Mouse (Mus musculus) heart, postnatal 0 days (tissue): ENCODE measurements around the gene Hmga1. TPM values are rescaled to one million over a fixed set of nuclear protein-coding genes. Genes with fewer than 3 reads are reported as not detected.

Experiments used
- ATAC-seq: fragments of 200-750 bp; cut with Nextera tagmentation; 2 replicates; pipeline ENCODE4 v1.8.0; 2017; ENCODE audit warnings: low read depth, moderate number of reproducible peaks, moderate library complexity; ENCODE audit not compliant: insufficient read depth
- DNase-seq: peaks from one replicate; pipeline ENCODE4 v3.0.0-alpha.2; 2016; ENCODE audit warnings: low spot score
- H3K27ac ChIP-seq: fragments of 300-500 bp; sonication (generic); 2 replicates; pipeline ENCODE4 v1.5.1; 2014; ENCODE audit warnings: low read depth, mild to moderate bottlenecking
- H3K27me3 ChIP-seq: fragments of 300-500 bp; sonication (generic); 2 replicates; pipeline ENCODE4 v1.6.1; 2014; ENCODE audit warnings: low read length, mixed read lengths; ENCODE audit not compliant: control insufficient read depth, insufficient read depth
- H3K36me3 ChIP-seq: fragments of 300-500 bp; sonication (generic); replicated peaks from 2 replicates; pipeline ENCODE4 v1.6.1; 2014; ENCODE audit warnings: low read length, mixed read lengths; ENCODE audit not compliant: control insufficient read depth, insufficient read depth
- H3K4me1 ChIP-seq: fragments of 300-500 bp; sonication (generic); 2 replicates; pipeline ENCODE4 v1.6.1; 2014; ENCODE audit warnings: antibody characterized with exemption; ENCODE audit not compliant: control insufficient read depth, insufficient read depth
- H3K4me2 ChIP-seq: fragments of 300-500 bp; sonication (generic); 2 replicates; pipeline ENCODE4 v1.6.1; 2014; ENCODE audit warnings: low read depth, mild to moderate bottlenecking, low read length, moderate library complexity
- H3K4me3 ChIP-seq: fragments of 300-500 bp; sonication (generic); 2 replicates; pipeline ENCODE4 v1.5.1; 2014; ENCODE audit warnings: low read depth, low read length
- H3K9ac ChIP-seq: fragments of 300-500 bp; sonication (generic); replicated peaks from 2 replicates; pipeline ENCODE4 v1.6.1; 2014; ENCODE audit warnings: low read depth, low read length, mixed read lengths
- H3K9me3 ChIP-seq: fragments of 300-500 bp; sonication (generic); replicated peaks from 2 replicates; pipeline ENCODE4 v1.6.1; 2016; ENCODE audit warnings: low read length; ENCODE audit not compliant: control insufficient read depth
- CTCF ChIP-seq: IDR thresholded peaks from 2 replicates; pipeline ENCODE4 v1.5.1; 2016; ENCODE audit warnings: antibody characterized with exemption, control low read depth, low read depth
- EP300 ChIP-seq: IDR thresholded peaks from 2 replicates; pipeline ENCODE4 v1.6.1; 2016; ENCODE audit warnings: antibody characterized with exemption, low read depth
- WGBS: fragments of 180-500 bp; shearing (Covaris S2); extraction: QIAGEN DNeasy Blood & Tissue Kit; methylation state at CpG from one replicate; pipeline ENCODE4 v1.1.7; 2014; 5-methylcytosine and 5-hydroxymethylcytosine counted together
- polyA plus RNA-seq: library from polyadenylated mRNA; unstranded; fragments of >200 nt; fragmentation: Nextera tagmentation; extraction: Ambion mirVana; gene quantifications from 2 replicates; pipeline ENCODE4 v1.2.1, GENCODE M21; 2015
- total RNA-seq: library from RNA; depleted of rRNA; stranded (reverse); fragments of >200 nt; gene quantifications from 2 replicates; pipeline ENCODE4 v1.2.3, GENCODE M21; 2014; ENCODE audit warnings: low replicate concordance

Gene Hmga1
- total and polyA plus RNA-seq, 2 experiments from 2014 or later, result 59.7 to 108 TPM

GRCm38 (mm10) chr17:27509056-27509455, 47.2 kb upstream of the Hmga1 start:
- peaks cover 4% of the 10 kb centered on the region; the same call in 1 of the 2 replicates for H3K4me1 ChIP-seq
- no peaks in the 10 kb centered on the region for H3K36me3 ChIP-seq
- DNase-seq (no peak), ATAC-seq (no peak)
- no peak overlapping the region for H3K9ac ChIP-seq
- H3K9me3 ChIP-seq, result no peaks in the 10 kb centered on the region
- no peak overlapping the region for H3K27ac ChIP-seq
- no peak overlapping the region for H3K4me3 ChIP-seq
- H3K4me2 ChIP-seq, result no peak overlapping the region
- peaks cover 96% of the 10 kb centered on the region for H3K27me3 ChIP-seq
- TF ChIP-seq EP300 (no peak), CTCF (no peak)
- 61% methylated on average over 5 of the region's 5 CpGs for WGBS

- no peak for ATAC-seq
Measured at GRCm38 (mm10) chr17:27510258-27511124, 45.8 kb upstream of the Hmga1 start.

GRCm38 (mm10) chr17:27511125-27511735, 45.1 kb upstream of the Hmga1 start:
- DNase-seq (no peak), ATAC-seq (no peak)
- no peak overlapping the region for H3K4me3 ChIP-seq
- H3K9ac ChIP-seq, result no peak overlapping the region
- H3K27me3 ChIP-seq, result peaks cover 95% of the 10 kb centered on the region
- 89% methylated on average over 7 of the region's 7 CpGs for WGBS
- H3K27ac ChIP-seq, result no peak overlapping the region
- no peaks in the 10 kb centered on the region for H3K9me3 ChIP-seq
- no peaks in the 10 kb centered on the region for H3K36me3 ChIP-seq
- TF ChIP-seq EP300, result no peak
- no peak for TF ChIP-seq CTCF
- H3K4me2 ChIP-seq, result no peak overlapping the region
- H3K4me1 ChIP-seq, result peaks cover 4% of the 10 kb centered on the region; the same call in 1 of the 2 replicates

More at GRCm38 (mm10) chr17:27510258-27511124, 45.8 kb upstream of the Hmga1 start:
- peaks cover 4% of the 10 kb centered on the region; the same call in 1 of the 2 replicates for H3K4me1 ChIP-seq
- H3K36me3 ChIP-seq, result no peaks in the 10 kb centered on the region
- no peak overlapping the region for H3K4me3 ChIP-seq
- peaks cover 97% of the 10 kb centered on the region for H3K27me3 ChIP-seq
- H3K27ac ChIP-seq, result no peak overlapping the region
- TF ChIP-seq EP300, result no peak
- no peak for TF ChIP-seq CTCF
- DNase-seq, result no peak
- no peaks in the 10 kb centered on the region for H3K9me3 ChIP-seq
- no peak overlapping the region for H3K9ac ChIP-seq
- 38% methylated on average over 9 of the region's 9 CpGs for WGBS
- H3K4me2 ChIP-seq, result no peak overlapping the region

- ATAC-seq (no peak), DNase-seq (no peak)
- no peak overlapping the region for H3K9ac ChIP-seq
- peaks cover 4% of the 10 kb centered on the region; the same call in 1 of the 2 replicates for H3K4me1 ChIP-seq
- no peaks in the 10 kb centered on the region for H3K9me3 ChIP-seq
- H3K4me3 ChIP-seq, result peak overlapping the region; percentile 57
- no peak overlapping the region for H3K27ac ChIP-seq
- H3K36me3 ChIP-seq, result no peaks in the 10 kb centered on the region
- peak overlapping the region; percentile 93 for H3K4me2 ChIP-seq
- no peak for TF ChIP-seq EP300
- no peak for TF ChIP-seq CTCF
- WGBS, result 2% methylated on average over 61 of the region's 64 CpGs
- peaks cover 90% of the 10 kb centered on the region for H3K27me3 ChIP-seq
Measured at GRCm38 (mm10) chr17:27511865-27512618, 44.3 kb upstream of the Hmga1 start.

GRCm38 (mm10) chr17:27512619-27513161, 43.6 kb upstream of the Hmga1 start:
- Histone ChIP-seq H3K27me3 (peaks cover 91% of the 10 kb centered on the region), H3K4me3 (peak overlapping the region; percentile 57), H3K27ac (no peak overlapping the region), H3K36me3 (no peaks in the 10 kb centered on the region), H3K9ac (0 out of 2 replicates have a peak overlapping the region, but pooled peaks have one; percentile 3), H3K9me3 (no peaks in the 10 kb centered on the region), H3K4me1 (peaks cover 4% of the 10 kb centered on the region; the same call in 1 of the 2 replicates), H3K4me2 (peak overlapping the region; percentile 93)
- under 1% methylated on average over 45 of the region's 78 CpGs for WGBS
- ATAC-seq, result peak; percentile 33; the same call in 1 of the 2 replicates
- TF ChIP-seq CTCF, result no peak
- no peak for TF ChIP-seq EP300
- no peak for DNase-seq
